Mouse (Mus musculus) left cerebral cortex, postnatal 14 days (tissue): ENCODE data around the gene Tmem160. TPM values are rescaled to one million over a fixed set of nuclear protein-coding genes. Genes with fewer than 3 reads are reported as not detected.

Experiments used
- DNase-seq, 2 experiments: peaks; one replicate each; pipeline ENCODE4 v3.0.0; 2021 to 2022; ENCODE audit warnings: low spot score in 2 of 2, mixed read lengths in 1 of 2
- intact Hi-C: fragments of 180-260 bp; cut with DNase I; formaldehyde crosslinking; loops from one replicate; pipeline ENCODE4 v1.15.1; 2025
- total RNA-seq, 2 experiments: library from RNA; stranded (reverse); gene quantifications; 2 replicates each; pipeline ENCODE4 v1.2.3; 2021

The Tmem160 gene
- total RNA-seq, 2 experiments from 2014 or later = 90.4 to 90.8 TPM

DNA sequence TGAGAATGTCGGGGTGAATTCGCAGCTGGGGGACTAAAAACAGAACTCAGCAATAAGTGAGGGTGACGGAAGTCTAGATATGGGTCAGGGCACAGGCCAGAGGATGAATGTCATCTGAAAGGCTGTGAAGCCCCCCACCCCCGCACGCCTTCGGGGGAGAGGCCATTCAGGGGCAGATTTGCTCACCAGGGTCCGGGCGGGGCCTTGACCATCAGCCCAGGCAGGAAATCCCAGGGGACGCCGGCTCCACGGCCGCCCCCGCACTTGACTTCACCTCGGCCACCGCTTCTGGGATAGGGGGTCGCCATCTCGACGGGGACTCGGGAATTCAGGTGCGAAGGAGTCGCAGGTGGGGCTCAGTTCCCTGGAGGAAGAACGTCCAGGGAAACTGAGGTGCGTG, 22.7 kb downstream of the Tmem160 start:
- intact Hi-C loops = no loop called here
- no peak for DNase-seq

DNA sequence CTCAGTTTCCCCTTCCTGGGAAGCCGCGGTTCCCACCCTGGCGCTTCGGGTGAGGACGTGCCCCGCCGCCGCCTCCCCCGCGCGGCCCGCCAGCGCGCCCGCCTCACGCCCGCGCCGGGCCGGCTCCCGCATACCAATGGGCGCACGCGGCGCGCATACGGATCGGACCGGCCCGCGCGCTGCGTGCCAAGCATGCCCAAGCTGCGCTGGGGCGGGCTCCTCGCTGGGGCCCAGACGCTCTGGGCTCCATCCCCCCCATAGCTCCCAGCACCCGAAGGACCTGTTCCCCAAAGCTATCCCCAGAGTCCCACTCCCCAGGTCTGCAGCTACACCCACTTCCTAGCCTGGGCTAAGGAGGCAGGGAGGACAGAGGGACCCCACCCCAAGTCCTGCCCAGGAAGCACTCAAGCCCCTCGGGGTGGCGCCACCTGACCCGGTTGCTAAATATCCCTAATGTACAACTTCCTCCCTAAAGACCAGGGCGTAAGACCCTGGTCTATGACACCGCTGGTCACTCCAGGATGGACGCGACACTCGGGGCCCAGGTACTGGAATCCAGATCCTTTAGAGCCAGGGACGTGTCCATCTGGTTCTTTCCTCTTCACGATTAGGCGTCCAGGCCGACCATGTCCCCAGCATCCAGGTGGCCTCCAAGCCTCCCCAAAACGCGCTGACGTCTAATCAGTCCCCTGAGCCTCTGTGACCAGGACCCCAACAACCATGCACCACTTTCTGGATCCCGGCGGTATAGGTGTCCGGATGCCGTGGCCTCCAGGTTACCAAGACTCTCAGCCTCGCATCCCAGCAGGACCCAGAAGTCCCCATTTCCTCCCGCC, 23.4 kb downstream of the Tmem160 start:
- intact Hi-C loops = no loop called here

DNA sequence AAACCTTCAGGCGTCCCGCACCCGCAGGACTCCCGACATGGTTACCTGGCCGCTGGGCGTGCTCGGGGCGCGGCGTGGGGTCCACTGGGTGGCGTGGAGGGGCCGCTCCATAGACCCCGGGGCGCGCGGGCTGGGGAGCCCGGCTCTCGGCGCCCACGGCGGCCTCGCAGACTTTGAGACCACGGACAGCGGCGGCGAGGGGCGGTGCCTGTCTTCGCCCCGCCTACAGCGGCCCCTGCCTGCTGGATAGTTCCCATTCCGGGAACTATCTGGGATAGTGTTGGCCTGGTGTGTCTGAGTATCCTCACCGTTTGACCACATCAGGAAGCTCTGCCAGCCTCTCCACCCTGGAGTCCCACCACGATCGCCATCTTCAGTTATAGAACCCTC, 24.0 kb downstream of the Tmem160 start:
- DNase-seq = no peak
- intact Hi-C loops = no loop called here

More for the DNA sequence above, 23.4 kb downstream of the Tmem160 start:
- no peak for DNase-seq

DNA sequence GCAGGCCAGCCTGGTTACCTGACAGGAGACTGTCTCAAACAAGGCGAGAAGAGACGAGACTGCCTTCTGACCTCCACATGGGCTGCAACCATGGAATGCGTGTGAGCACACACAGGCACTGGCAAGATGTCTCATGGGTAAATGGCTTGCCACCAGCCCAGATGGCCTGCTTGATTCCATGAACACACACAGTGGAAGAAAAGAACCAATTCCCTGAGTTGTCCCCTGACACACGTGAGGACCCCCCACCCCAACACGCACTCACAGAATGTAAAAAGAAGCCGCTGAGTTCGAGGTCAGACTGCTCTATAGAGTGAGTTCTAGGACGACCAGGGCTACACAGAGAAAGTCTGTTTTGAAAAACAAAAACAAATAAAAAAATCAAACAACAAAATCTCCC, 25.0 kb downstream of the Tmem160 start, which contains the start of gene Npas1:
Gene Npas1 (minus strand): TSS at position 101 of the 400 bp plus-strand sequence.
- intact Hi-C loops = no loop called here
- no peak for DNase-seq

DNA sequence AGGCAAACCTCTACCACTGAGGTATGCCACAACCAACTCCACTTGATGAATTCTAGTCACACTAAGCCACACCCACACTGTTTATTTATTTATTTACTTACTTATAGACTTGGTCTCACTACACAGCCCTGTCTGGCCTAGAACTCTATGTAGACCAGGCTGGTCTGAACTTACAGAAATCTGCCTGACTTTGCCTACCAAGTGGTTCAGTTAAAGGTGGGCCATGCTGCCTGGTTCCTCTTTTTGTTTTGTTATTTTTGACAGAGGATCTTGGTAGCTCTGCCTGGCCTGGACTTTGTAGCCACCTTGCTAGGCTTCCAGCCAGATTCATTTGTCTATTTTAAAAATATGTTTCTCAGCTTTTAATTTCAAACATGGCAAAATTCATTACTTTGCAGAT, 36.2 kb downstream of the Tmem160 start:
- DNase-seq = no peak
- intact Hi-C loops = no loop called here

DNA sequence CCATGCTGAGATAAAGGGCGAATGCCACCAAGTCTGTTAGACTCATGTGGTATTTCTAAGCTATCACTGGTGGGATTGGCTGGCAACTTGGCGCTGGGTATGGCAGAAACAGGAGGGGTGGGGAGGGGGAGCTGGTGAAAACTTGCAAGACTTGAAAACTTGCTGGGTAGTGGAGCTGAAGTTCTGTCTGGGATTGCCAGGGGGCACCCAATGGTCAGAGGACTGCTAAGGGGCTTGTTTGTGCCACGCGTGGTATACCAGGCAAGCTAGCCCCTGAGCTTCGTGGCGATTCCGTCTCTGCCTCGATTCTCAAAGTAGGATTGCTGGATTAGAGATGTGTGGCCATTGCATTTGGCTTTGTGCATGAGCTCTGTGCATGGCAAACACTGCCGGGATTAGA, 37.4 kb downstream of the Tmem160 start:
- intact Hi-C loops = loop anchor here (2.0 kb wide), 1 partner anchor 25 kb away; no protein-coding TSS in a partner anchor

DNA sequence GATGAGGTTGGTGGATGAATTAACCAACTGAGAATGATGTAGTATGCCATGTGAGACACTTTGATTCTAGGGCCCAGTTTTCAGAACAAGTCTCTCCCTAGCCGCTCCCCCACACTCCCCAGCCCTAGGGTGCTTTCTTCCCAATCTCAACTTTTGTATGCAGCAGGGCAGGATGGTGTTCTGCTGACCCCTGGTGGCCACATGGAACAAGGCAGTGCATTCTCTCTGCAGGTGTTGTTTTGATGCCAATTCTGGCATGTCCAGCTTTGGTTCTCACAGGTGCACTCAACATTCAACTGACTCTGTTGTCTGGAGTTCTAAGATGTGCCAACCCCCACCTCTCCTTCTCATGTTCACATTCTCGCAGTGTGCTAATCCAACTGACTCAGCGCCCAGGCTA, 39.2 kb downstream of the Tmem160 start:
- peak; percentile 66 for DNase-seq
- intact Hi-C loops = loop anchor here (2.0 kb wide), 2 partner anchors 27 to 125 kb away; no protein-coding TSS in a partner anchor

More for the DNA sequence above, 37.4 kb downstream of the Tmem160 start:
- peak in 1 of 2 experiments; percentile 34 for DNase-seq

DNA sequence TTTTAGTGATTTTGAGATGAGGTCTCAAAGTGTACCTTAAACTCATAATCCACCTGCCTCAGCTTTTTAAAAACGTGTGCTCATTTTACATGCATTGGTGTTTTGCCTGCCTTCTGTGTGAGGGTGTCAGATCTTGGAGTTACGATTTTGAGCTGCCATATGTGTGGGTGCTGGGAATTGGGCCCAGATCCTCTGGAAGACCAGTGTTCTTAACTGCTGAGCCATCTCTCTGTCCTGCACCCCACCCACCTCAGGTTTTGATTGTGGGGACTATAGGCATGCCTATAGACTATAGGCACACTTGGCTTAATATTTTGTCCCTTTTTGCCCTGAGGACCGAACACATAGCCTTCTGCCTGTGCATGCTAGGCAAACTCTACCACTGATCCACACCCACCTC, 39.6 kb downstream of the Tmem160 start:
- intact Hi-C loops = loop anchor here (2.0 kb wide), 1 partner anchor 125 kb away; no protein-coding TSS in a partner anchor
- DNase-seq = peak; percentile 46 to 61

DNA sequence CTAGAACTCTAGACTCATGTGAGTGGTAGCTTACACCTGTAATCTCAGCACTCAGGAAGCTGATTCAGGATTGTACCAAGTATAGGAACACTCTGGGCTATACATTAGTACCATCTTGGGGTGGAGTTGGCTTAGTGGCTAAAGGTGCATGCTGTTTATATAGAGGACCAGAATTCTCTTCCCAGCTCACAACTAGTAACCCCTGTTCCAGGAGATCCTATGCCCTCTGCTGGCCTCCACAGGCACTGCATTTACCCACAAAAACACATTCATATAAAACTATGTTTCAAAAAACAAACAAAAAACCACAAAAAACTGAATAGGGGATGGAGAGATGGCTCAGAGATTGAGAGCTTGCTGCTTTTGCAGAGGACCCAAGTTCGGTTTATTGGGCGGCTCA, 40.8 kb downstream of the Tmem160 start:
- intact Hi-C loops = loop anchor here (2.0 kb wide), 1 partner anchor 123 kb away; no protein-coding TSS in a partner anchor
- DNase-seq = peak; percentile 51 to 61

DNA sequence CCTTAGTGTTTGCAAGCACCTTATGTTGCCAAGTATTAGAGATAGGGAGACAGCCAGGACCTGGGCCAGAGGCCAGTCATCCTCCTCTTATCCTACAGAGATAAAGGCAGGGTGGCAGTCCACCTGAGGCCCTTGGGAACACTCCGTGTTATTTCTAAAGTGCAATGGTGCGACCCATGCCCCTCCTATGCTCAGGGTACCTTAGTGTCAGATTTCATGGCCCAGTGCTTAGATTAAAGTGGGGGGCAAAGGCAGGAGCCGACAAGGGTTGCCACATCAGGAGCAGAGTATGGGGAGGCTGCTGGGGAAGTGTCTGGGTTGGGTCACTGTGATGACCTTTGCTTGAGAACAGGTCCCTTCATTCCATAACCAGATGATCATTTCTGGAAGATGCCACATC, 43.7 kb downstream of the Tmem160 start:
- no peak for DNase-seq
- intact Hi-C loops = no loop called here

DNA sequence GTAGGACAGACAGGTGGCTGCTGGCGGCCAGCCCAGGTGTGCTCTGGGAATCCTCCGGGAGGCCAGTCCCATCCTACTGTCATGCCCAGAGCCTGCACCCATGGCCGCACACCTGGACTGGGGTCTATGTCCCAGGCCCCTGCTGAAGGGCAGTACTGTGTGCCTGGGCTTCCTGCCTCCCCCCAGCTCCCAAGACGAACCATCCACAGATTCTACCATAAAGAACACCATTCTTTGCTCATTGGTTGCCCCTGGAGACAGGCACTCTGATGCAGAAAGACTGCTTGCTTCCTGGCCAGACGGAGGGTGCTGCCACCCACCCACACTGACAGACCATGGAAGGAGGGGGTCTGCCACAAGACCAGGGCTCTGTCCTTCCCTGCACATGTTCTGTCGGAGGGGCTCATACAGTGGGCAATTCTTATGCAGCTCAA, 47.1 kb downstream of the Tmem160 start:
- DNase-seq = peak; percentile 33 to 62
- intact Hi-C loops = no loop called here

DNA sequence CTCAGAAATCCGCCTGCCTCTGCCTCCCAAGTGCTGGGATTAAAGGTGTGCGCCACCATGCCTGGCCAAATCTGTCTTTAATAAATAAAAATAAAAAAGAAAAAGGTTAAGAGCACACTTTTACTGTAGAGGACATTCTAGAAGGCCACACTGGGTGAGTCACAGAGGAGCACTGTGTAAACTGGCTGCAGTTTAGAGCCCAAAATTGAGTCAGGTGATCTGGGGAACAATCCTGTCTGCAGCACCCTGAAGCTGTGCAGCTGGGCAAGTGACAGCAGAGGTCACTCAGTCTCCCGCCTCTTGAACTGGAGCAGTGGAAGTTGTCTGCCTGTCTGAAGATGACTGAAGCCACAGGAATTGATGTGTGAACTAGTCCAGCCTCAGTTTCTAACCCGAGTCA, 49.0 kb downstream of the Tmem160 start:
- no peak for DNase-seq
- intact Hi-C loops = no loop called here

DNA sequence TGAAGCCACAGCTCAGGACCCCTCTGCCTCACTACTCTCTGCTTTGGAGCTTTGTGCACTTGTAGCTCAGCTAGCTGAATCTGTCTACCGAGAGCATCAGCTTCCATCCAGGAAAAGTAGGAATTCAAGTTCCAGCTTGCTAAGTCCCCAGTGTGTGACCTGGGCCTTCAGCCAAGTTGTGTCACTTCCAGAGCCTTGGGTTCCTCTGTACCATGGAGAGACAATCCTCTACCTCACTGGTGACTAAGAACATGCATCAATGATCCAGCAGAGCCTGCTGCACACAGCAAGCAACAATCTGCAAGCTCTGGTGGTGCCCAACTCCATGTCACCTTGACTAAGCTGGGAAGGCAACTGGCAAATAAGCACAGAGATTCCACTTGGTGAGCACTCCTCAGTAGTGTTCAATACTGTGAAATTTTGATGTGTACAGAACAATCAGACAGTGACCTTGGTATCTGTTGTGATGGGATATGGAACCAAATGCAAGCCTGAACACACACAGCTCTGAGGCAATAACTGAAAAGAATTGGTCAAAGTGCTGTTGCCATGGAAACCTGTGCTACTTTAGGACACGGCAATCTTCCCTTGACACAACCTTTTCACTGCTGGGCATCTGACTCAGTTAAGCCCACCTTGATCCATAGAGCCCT, 52.1 kb downstream of the Tmem160 start:
- intact Hi-C loops = no loop called here
- DNase-seq = no peak

Other genes starting within 250 kb of the Tmem160 start
- 10 to 100 TPM; 10.7 to 11.2 TPM for gene Dhx34, start 230.7 kb upstream of the Tmem160 start, total RNA-seq
- under 1 TPM; 0.51 to 0.59 TPM for gene C5ar2, start 208.6 kb upstream of the Tmem160 start, total RNA-seq
- 1 to 10 TPM in 1 of 2 experiments, under 1 TPM in 1; 0.70 to 1.7 TPM for gene C5ar1, start 193.2 kb upstream of the Tmem160 start, total RNA-seq
- gene Inafm1, start 179.2 kb upstream of the Tmem160 start, total RNA-seq = 10 to 100 TPM; 30.3 to 30.8 TPM
- gene Ccdc9, start 166.0 kb upstream of the Tmem160 start, total RNA-seq = 10 to 100 TPM; 85.2 to 87.3 TPM
- gene Bbc3, start 144.4 kb upstream of the Tmem160 start, total RNA-seq = 10 to 100 TPM; 22.3 to 23.0 TPM
- 100 to 1,000 TPM; 103 to 108 TPM for gene Sae1, start 65.0 kb upstream of the Tmem160 start, total RNA-seq
- gene Zc3h4, start 51.9 kb upstream of the Tmem160 start, total RNA-seq = 10 to 100 TPM; 55.1 to 55.7 TPM
- gene Npas1, start 24.9 kb downstream of the Tmem160 start, total RNA-seq = 10 to 100 TPM; 13.4 to 14.8 TPM
- 100 to 1,000 TPM; 138 to 148 TPM for gene Arhgap35, start 162.2 kb downstream of the Tmem160 start, total RNA-seq
- not detected for gene Ceacam15, start 222.9 kb downstream of the Tmem160 start, total RNA-seq